Mouse (Mus musculus) intestine, embryonic 16.5 days (tissue): ENCODE measurements around the gene Mmp9. TPM values are rescaled to one million over a fixed set of nuclear protein-coding genes. Genes with fewer than 3 reads are reported as not detected.
A peak's percentile ranks its signal among the peaks of the same experiment; 100 is the strongest.

Experiments used
- ATAC-seq: fragments of 200-750 bp; cut with Nextera tagmentation; 2 replicates; pipeline ENCODE4 v1.8.0; 2017; ENCODE audit warnings: moderate TSS enrichment, moderate library complexity
- H3K27ac ChIP-seq: fragments of 300-500 bp; sonication (generic); 2 replicates; pipeline ENCODE4 v1.5.1; 2014; ENCODE audit warnings: mild to moderate bottlenecking, low read length
- H3K27me3 ChIP-seq: fragments of 300-500 bp; sonication (generic); replicated peaks from 2 replicates; pipeline ENCODE4 v1.6.1; 2014; ENCODE audit warnings: low read length, control low read depth, mixed read lengths; ENCODE audit not compliant: control insufficient read depth, insufficient read depth
- H3K36me3 ChIP-seq: fragments of 300-500 bp; sonication (generic); 2 replicates; pipeline ENCODE4 v1.6.1; 2014; ENCODE audit warnings: low read length, control low read depth; ENCODE audit not compliant: control insufficient read depth, insufficient read depth
- H3K4me1 ChIP-seq: fragments of 300-500 bp; sonication (generic); 2 replicates; pipeline ENCODE4 v1.6.1; 2014; ENCODE audit warnings: low read length, control low read depth, mixed read lengths; ENCODE audit not compliant: control insufficient read depth, insufficient read depth
- H3K4me2 ChIP-seq: fragments of 300-500 bp; sonication (generic); 2 replicates; pipeline ENCODE4 v1.6.1; 2014; ENCODE audit warnings: low read depth, low read length, control low read depth
- H3K4me3 ChIP-seq: fragments of 300-500 bp; sonication (generic); 2 replicates; pipeline ENCODE4 v1.5.1; 2014; ENCODE audit warnings: mild to moderate bottlenecking, low read length
- H3K9ac ChIP-seq: fragments of 300-500 bp; sonication (generic); 2 replicates; pipeline ENCODE4 v1.6.1; 2014; ENCODE audit warnings: low read depth, low read length
- H3K9me3 ChIP-seq: fragments of 300-500 bp; sonication (generic); 2 replicates; pipeline ENCODE4 v1.6.1; 2016; ENCODE audit warnings: low read length, control low read depth; ENCODE audit not compliant: control insufficient read depth
- WGBS: fragments of 180-500 bp; shearing (Covaris S2); extraction: QIAGEN DNeasy Blood & Tissue Kit; methylation state at CpG from one replicate; pipeline ENCODE4 v1.1.7; 2014; 5-methylcytosine and 5-hydroxymethylcytosine counted together
- polyA plus RNA-seq: library from polyadenylated mRNA; unstranded; fragments of >200 nt; fragmentation: Nextera tagmentation; extraction: Ambion mirVana; gene quantifications from 2 replicates; pipeline ENCODE4 v1.2.1, GENCODE M21; 2015

The Mmp9 gene
- 7.6 and 9.3 TPM in 2 replicates for polyA plus RNA-seq

DNA sequence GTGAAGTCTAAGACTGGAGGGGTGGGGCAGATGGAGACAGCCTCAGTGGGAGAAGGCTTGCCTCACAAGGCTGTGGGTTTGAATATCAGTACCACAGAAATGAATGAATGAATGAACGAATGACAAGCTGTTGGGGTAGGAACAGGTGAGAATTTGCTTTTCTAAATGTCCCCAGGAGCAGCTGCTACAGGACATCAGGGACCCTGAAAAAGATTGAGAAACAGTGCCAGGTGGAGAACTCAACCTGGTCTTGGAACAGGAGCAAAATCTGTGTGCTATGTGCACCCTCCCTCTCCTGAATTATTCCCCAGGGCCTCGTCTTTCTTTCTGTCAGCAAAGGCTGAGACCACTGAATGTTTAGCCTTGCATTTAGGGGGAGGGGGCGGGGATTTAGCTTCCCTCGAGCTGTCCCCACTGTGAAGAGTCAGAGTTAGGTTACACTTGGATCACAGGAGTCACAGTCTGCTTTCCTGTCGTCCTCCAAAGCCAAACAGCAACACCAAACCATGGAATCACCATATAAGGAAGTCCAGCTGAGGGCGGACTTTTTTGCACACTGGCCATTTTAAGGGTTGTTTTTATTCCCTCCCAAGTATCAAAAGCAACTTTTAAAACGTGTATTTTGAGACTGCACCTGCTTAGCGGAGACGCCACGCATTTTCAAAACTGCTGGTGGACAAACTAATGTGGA lies at the start of gene Mmp9:
TSS of gene Mmp9 (plus strand) at position 641 of the 691 bp plus-strand sequence.
- Histone ChIP-seq H3K9me3 (no peaks in the 10 kb centered on the region), H3K4me2 (no peak within 1 kb of the TSS), H3K9ac (no peak within 1 kb of the TSS), H3K4me3 (no peak within 1 kb of the TSS), H3K4me1 (peaks cover 8% of the 10 kb centered on the region; the same call in 1 of the 2 replicates), H3K27me3 (peaks cover 20% of the 10 kb centered on the region; the same call in 1 of the 2 replicates), H3K27ac (no peak within 1 kb of the TSS), H3K36me3 (no peaks in the 10 kb centered on the region)
- ATAC-seq: no peak
- 19% methylated on average over 10 of the region's 10 CpGs for WGBS

DNA sequence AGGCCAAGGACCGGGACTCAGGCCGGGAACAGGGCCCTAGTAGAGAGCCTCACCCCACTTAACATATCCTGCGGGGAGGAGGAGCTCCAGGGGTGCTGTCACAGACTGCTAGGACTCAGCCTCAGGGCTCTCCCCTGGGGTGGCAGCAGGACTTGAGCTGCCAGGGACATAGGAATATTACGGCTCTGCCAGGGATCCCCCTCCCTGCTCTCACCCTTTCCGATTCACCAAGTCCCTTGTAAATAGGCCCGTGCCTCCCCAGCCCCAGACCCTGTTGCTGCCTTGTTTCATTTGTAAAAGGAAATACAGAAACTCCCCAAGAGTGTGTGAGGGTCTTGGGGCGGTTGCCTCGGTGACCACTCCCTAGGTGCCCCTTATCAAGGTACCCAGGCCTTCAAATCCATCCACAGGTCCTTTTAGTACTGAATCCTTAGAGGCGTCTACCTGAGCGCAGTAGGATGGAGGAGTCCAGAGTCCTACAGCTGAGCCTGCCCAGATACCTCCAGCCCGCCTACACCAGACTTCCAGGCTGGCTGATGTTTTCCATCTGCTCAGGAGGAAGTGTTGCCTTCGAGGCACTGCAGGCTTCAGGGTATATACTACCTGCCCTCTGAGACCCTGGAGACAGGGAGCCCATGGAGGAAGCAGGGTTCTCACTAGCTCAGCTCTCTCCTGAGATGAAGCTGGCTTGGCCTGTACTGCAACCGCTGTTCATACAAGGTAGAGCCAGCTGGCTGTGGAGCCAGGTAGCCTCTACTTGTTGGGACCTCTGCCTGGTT lies 49.3 kb upstream of the Mmp9 start:
- Histone ChIP-seq H3K27me3 (no peaks in the 10 kb centered on the region), H3K4me1 (peaks cover 20% of the 10 kb centered on the region), H3K4me2 (no peak overlapping the region), H3K27ac (peak overlapping the region; percentile 47; the same call in 1 of the 2 replicates), H3K9me3 (no peaks in the 10 kb centered on the region), H3K9ac (no peak overlapping the region), H3K4me3 (no peak overlapping the region), H3K36me3 (peaks cover 65% of the 10 kb centered on the region)
- whole genome bisulfite sequencing: 76% methylated on average over 13 of the region's 13 CpGs
- ATAC-seq: peak; percentile 16; the same call in 1 of the 2 replicates

DNA sequence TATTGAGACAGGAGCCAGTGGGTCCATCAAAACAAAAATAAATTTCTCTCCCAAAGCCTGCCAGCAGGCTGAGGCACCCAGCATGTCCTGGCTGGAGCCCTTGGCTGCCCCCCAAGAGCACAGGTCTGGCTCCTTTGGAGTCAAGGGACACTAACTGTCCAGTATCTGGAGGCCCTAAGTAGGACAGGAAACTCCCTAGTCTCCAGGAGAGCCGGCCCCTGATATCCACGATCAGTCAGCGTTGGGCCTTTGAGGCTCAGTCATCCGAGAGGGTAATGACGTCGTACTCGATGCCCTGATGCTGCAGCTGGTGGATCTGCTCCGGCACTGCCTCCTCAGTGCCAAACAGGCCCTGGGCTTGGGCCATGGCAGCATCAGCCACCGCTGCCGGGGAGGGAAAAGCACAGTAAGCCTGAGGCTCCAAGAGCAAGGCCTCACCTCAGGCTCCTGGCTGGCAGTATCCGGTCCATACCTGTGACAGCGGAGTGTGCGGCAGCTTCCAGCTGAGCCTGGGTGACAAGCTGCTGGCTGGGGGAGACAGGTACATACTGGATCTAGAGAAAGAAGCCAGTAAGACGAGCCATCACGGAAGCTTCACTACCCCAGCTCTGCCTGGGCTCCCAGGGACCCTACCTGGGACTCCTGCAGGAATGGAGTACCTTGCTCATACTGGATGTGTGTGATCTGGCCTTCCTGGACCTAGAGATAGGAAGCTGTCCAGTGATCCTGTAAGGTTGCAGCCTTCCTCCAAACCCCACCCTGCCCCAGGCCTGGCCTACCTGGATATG lies 48.5 kb upstream of the Mmp9 start:
- H3K4me3 ChIP-seq: no peak overlapping the region
- H3K4me1 ChIP-seq: peaks cover 20% of the 10 kb centered on the region
- H3K36me3 ChIP-seq: peaks cover 60% of the 10 kb centered on the region
- no peaks in the 10 kb centered on the region for H3K9me3 ChIP-seq
- H3K9ac ChIP-seq: no peak overlapping the region
- no peaks in the 10 kb centered on the region for H3K27me3 ChIP-seq
- H3K27ac ChIP-seq: no peak overlapping the region
- ATAC-seq: no peak
- WGBS: 89% methylated on average over 15 of the region's 15 CpGs
- H3K4me2 ChIP-seq: no peak overlapping the region

DNA sequence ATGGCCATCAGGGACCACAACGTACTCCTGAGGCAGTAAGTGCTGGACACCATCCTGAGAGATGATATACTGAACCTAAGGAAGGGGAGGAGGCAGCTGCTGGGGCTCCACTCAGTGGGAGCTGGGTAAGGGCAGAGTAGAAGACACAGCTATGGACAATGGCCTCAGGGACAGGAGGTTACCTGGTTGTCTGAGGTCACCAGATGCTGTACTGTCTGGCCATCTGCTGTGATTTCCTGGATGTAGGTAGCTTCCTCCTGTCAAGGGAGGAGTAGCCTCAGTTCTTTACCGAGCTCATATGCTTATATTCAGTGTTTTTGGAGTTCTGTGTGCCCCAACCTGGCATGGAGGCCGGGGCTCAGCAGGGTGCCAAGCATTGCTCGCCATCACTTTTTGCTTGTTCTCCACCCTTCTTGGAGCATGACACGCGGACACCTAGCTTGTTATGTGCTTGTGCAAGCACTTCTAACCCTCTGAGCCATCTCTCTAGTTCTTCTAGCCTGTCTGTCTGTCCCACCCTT lies 47.8 kb upstream of the Mmp9 start:
- ATAC-seq: no peak
- Histone ChIP-seq H3K4me2 (no peak overlapping the region), H3K4me1 (peaks cover 20% of the 10 kb centered on the region), H3K9me3 (no peaks in the 10 kb centered on the region), H3K27ac (no peak overlapping the region), H3K9ac (no peak overlapping the region), H3K4me3 (no peak overlapping the region), H3K27me3 (no peaks in the 10 kb centered on the region), H3K36me3 (peaks cover 59% of the 10 kb centered on the region)
- WGBS: 85% methylated on average over 6 of the region's 6 CpGs

DNA sequence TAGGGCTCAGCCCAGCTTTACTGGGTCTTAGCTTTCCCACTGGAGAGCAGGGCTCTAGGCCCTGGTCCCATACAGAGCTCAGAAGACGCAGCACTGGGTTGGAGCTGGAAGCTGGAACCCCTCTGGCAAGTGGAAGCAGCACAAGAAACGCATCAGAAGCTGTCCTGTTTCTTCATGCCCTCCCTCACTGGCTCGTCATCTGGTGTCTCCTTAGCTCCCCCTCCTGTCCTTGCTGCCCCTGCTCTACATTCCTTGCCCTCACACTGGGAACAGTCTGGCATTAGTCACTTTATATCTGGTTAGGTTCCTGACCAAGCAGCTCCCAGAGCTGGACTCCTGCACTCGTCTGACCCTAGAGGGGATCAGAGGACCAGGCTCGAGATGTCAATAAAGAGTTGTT lies 46.5 kb upstream of the Mmp9 start:
- Histone ChIP-seq H3K4me3 (no peak overlapping the region), H3K36me3 (peaks cover 65% of the 10 kb centered on the region), H3K4me2 (no peak overlapping the region), H3K9ac (no peak overlapping the region), H3K9me3 (no peaks in the 10 kb centered on the region), H3K27me3 (no peaks in the 10 kb centered on the region), H3K27ac (no peak overlapping the region), H3K4me1 (peaks cover 18% of the 10 kb centered on the region)
- ATAC-seq: no peak
- WGBS: 66% methylated on average over 5 of the region's 5 CpGs

DNA sequence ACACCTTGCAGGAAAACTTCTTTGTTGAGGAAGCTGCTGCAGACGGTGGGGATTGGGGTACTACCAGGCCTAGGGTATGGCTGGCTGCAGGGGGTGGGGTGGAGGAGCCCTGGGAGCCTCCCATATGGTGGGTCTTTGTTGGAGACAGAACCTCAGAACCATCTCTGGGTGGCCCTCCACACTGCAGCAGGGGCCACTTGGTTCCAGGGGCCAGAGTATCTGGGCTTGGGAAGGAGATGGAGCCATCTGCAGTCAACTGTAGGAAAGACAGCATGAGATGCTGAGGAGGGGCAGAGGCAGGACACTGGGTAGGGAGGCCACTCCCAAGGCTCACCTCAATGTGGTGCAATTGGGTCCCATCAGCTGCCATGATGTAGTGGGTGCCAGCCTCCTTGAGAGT lies 45.9 kb upstream of the Mmp9 start:
- Histone ChIP-seq H3K27me3 (no peaks in the 10 kb centered on the region), H3K4me2 (no peak overlapping the region), H3K4me1 (peaks cover 12% of the 10 kb centered on the region), H3K9ac (no peak overlapping the region), H3K9me3 (no peaks in the 10 kb centered on the region), H3K27ac (no peak overlapping the region), H3K36me3 (peaks cover 64% of the 10 kb centered on the region), H3K4me3 (no peak overlapping the region)
- no peak for ATAC-seq
- 67% methylated on average over 1 of the region's 1 CpGs for WGBS

DNA sequence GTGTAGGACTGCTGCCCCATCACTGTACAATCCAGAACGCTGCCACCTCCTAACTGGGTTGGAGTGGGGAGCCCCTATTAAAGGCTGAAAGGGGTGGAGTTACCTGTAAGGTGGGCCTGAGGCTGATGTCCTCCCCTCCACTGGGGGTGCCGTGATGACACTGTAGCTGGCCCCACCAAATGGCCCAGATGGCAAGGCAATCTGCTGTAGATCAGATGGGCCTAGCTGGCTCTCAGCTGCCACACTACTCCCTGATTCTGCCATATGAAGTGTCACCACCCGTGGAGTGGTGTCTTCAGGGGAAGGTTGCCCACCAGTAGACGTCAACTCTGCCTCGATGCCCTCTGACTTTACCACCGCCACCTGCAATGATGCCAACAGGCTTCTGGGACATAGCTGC lies 44.7 kb upstream of the Mmp9 start:
- peaks cover 2% of the 10 kb centered on the region for H3K4me1 ChIP-seq
- no peak overlapping the region for H3K27ac ChIP-seq
- no peak for ATAC-seq
- no peaks in the 10 kb centered on the region for H3K27me3 ChIP-seq
- no peaks in the 10 kb centered on the region for H3K9me3 ChIP-seq
- H3K9ac ChIP-seq: no peak overlapping the region
- no peak overlapping the region for H3K4me2 ChIP-seq
- no peak overlapping the region for H3K4me3 ChIP-seq
- peaks cover 55% of the 10 kb centered on the region for H3K36me3 ChIP-seq
- WGBS: 97% methylated on average over 6 of the region's 6 CpGs

DNA sequence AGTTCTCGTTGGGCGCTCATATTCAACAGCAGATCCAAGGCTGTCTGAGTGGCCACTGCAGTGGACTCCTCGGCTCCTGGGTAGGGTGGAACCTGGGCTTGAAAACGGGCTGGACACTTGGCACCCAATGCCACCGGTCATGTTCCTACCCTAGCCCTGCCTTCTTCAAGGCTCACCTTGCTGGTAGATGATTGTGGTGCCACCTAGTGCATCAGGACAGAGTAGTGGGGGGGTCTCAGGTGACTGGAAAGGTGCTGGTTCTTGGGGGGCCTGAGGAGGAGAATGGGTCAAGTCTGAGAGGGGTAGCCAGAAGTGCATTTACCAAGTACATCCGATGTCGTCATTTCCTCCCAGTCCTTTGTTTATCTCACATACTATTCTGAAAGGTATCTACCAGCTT lies 42.6 kb upstream of the Mmp9 start:
- Histone ChIP-seq H3K36me3 (peaks cover 50% of the 10 kb centered on the region), H3K4me3 (no peak overlapping the region), H3K9me3 (no peaks in the 10 kb centered on the region), H3K27me3 (no peaks in the 10 kb centered on the region), H3K4me1 (no peaks in the 10 kb centered on the region), H3K4me2 (no peak overlapping the region), H3K9ac (no peak overlapping the region), H3K27ac (no peak overlapping the region)
- 93% methylated on average over 7 of the region's 7 CpGs for WGBS
- ATAC-seq: no peak

DNA sequence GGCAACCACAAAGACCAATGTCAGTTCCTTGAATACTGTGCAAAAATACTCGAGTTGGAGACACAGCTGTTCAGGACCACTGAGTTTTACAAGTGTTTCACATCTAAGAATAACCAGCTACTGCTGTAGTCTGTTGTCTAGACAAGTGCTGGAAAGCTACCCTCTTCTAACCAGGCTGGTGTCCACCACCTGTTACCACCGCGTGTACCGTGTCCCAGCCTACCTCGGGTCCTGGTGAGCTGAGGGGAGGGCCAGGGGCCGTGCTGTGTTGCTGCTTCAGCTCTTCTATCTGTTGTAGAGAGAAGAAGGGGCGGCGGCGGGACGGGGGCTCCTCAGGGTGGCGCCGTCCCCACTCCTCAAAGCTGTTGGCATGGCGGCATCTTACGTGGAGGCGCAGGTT lies 41.5 kb upstream of the Mmp9 start:
- Histone ChIP-seq H3K4me1 (no peaks in the 10 kb centered on the region), H3K4me3 (no peak overlapping the region), H3K36me3 (peaks cover 44% of the 10 kb centered on the region), H3K4me2 (no peak overlapping the region), H3K9ac (no peak overlapping the region), H3K9me3 (no peaks in the 10 kb centered on the region), H3K27ac (no peak overlapping the region), H3K27me3 (no peaks in the 10 kb centered on the region)
- ATAC-seq: no peak
- WGBS: 90% methylated on average over 15 of the region's 15 CpGs
